Comparison of ENCODE assay signal across 16 mouse cellular contexts in genomic region chr6:92809818-92810217, GRCm38 (mm10).
A peak's percentile ranks its signal among the peaks of the same experiment; 100 is the strongest.
DNase-seq lines count a peak whose midpoint lies in the region.
"Had no signal": no experiment of that assay in that cellular context is flagged by ENCODE, and none has a peak within 500 bp of the region (broad histone marks: within the 10 kb centered on the region; RNA-seq: fewer than 3 reads in every experiment).

No protein-coding gene starts in this region.

- DNase-seq in kidney, adult 11 months, result peak; percentile 59
- no peak for DNase-seq in kidney, postnatal 10 days
- peak; percentile 84 for DNase-seq in kidney, adult 9 months
- DNase-seq in kidney, postnatal 14 days, result no peak
- peak; percentile 41 to 71 for DNase-seq in kidney, postnatal 36 days
- DNase-seq in kidney, postnatal 4 days, result no peak
- DNase-seq: adrenal gland, postnatal 10 days; adrenal gland, postnatal 36 days; B cell, adult 2 months; cerebellum, adult 18-20 months; cerebellum, adult 9-10 months; cerebellum, postnatal 14 days; gastrocnemius, postnatal 10 days; gastrocnemius, postnatal 36 days; heart, postnatal 10 days; heart, postnatal 36 days had no signal

Comparison
In these comparisons a context has a peak if more than half of its experiments do, and no peak if none do; other contexts are left out.
1. DNase-seq: peak in kidney, adult 11 months (single experiment), kidney, adult 9 months (single experiment) and kidney, postnatal 36 days (2 of 2); none in kidney, postnatal 10 days (single experiment), kidney, postnatal 14 days (single experiment) and kidney, postnatal 4 days (0 of 2).